Mouse (Mus musculus): ENCODE results near the gene Rheb. TPM values are rescaled to one million over a fixed set of nuclear protein-coding genes. Genes with fewer than 3 reads are reported as not detected.

Gene Rheb
- total RNA-seq, 2 experiments from 2014 or later, result 64.1 to 71.9 TPM

- no peak for DNase-seq
- H3K27ac ChIP-seq, result no peak within 1 kb of the TSS
- no peak within 1 kb of the TSS for H3K4me3 ChIP-seq
- no peak for TF ChIP-seq CTCF (IDR thresholded peaks at IDR 0.05)
- intact Hi-C loops (cut with DNase I), result no loop called here
Observed at GRCm38 (mm10) chr5:24757816-24758215, 84.6 kb downstream of the Rheb start, which contains the start of gene Crygn. Gene Crygn (minus strand): TSS chr5:24758008.

DNA sequence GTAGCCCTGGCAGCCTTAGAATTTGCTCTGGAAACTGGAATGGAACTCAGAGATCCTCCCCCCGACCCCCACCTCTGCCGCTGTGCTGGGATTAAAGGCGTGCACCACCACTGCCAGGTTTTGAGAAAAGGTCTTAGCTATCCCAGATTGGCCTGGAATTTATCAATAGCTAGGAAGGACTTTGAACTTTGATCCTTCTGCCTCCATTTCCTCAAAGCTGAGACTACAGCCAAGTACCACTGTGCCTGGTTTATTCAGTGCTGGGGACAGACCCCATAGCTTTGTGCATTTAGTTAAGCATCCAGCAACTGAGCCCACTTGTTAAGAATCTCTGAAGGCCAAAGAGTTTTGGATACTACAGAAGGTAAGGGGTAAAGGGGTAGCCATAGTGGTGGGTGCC, 85.5 kb downstream of the Rheb start:
- intact Hi-C loops (cut with DNase I), result no loop called here
- TF ChIP-seq CTCF (IDR thresholded peaks at IDR 0.05), result no peak
- no peak overlapping the region for H3K27ac ChIP-seq
- no peak overlapping the region for H3K4me3 ChIP-seq
- no peak for DNase-seq

Other genes starting within 250 kb of the Rheb start
- gene Smarcd3, start 218.2 kb downstream of the Rheb start, total RNA-seq (2021), result 100 to 1,000 TPM; 172 to 203 TPM
- 10 to 100 TPM; 28.3 to 34.3 TPM for gene Nub1, start 157.1 kb downstream of the Rheb start, total RNA-seq (2021)
- gene Wdr86, start 111.9 kb downstream of the Rheb start, total RNA-seq (2021), result not detected
- not detected for gene Crygn, start 84.6 kb downstream of the Rheb start, total RNA-seq (2021)

All from gastrocnemius, adult 2 months (tissue).